Mouse (Mus musculus) midbrain, embryonic 10.5 days (tissue): ENCODE results near the gene St6galnac3. TPM values are rescaled to one million over a fixed set of nuclear protein-coding genes. Genes with fewer than 3 reads are reported as not detected.

ENCODE experiments used
- DNase-seq: peaks from one replicate; pipeline ENCODE4 v3.0.0-alpha.2; 2017; ENCODE audit warnings: low spot score
- H3K27ac ChIP-seq: fragments of 300-500 bp; sonication (generic); replicated peaks from 2 replicates; pipeline ENCODE4 v1.5.1; 2016; ENCODE audit warnings: mild to moderate bottlenecking
- H3K27me3 ChIP-seq: fragments of 300-500 bp; sonication (generic); 2 replicates; pipeline ENCODE4 v1.6.1; 2016; ENCODE audit warnings: low read depth, mild to moderate bottlenecking; ENCODE audit not compliant: poor library complexity, severe bottlenecking
- H3K36me3 ChIP-seq: fragments of 300-500 bp; sonication (generic); 2 replicates; pipeline ENCODE4 v1.6.1; 2016; ENCODE audit warnings: mild to moderate bottlenecking, moderate library complexity
- H3K4me1 ChIP-seq: fragments of 300-500 bp; sonication (generic); 2 replicates; pipeline ENCODE4 v1.6.1; 2016
- H3K4me3 ChIP-seq: fragments of 300-500 bp; sonication (generic); 2 replicates; pipeline ENCODE4 v1.5.1; 2016; ENCODE audit warnings: mild to moderate bottlenecking, moderate library complexity
- H3K9me3 ChIP-seq: fragments of 300-500 bp; sonication (generic); replicated peaks from 2 replicates; pipeline ENCODE4 v1.6.1; 2016; ENCODE audit warnings: mild to moderate bottlenecking
- WGBS: fragments of 180-500 bp; shearing (Covaris S2); methylation state at CpG from one replicate; pipeline ENCODE4 v1.1.7; 2016; 5-methylcytosine and 5-hydroxymethylcytosine counted together
- polyA plus RNA-seq: library from polyadenylated mRNA; unstranded; fragments of >200 nt; fragmentation: Nextera tagmentation; extraction: Ambion mirVana; gene quantifications from 2 replicates; pipeline ENCODE4 v1.2.1, GENCODE M21; 2016

St6galnac3 gene
- polyA plus RNA-seq, 1 experiment from 2014 or later: 33.6 TPM

DNA sequence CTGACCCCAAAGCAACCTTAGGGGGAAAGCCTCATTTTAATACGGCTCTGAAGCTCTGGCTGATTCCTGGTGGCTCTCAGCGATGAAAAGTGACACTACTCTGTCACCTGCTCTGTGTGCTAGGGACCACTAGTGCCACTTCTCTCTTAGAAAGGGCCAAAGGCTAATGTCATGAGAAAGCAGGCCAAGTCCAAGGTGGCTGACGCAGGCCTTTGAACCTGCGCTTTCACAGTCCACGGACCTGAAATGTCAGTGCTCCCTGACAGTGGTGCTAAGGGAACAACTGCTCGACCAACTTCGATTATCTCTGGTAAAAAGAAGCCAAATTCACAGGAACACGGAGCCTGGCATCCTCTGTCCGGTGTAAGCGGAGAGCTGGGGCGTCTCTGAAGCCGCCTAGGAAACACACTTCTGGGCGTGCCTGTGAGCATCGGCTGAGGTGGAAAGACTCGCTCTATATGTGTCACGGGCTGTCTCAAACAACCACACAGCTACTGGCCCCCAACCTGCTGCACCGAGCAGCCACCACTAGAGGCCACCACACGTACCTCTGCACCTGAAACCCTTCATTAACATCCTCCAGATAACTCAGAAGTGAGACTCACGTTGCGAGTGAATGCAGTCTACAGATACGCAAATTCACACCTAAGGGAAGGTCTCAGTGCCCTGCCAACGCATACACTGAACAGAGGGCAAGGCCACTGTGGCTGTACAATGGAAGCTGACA lies 66.8 kb downstream of the St6galnac3 start:
- Histone ChIP-seq H3K4me3 (no peak overlapping the region), H3K9me3 (no peaks in the 10 kb centered on the region), H3K36me3 (no peaks in the 10 kb centered on the region), H3K27ac (no peak overlapping the region), H3K27me3 (no peaks in the 10 kb centered on the region), H3K4me1 (peaks cover 37% of the 10 kb centered on the region)
- WGBS: 79% methylated on average over 22 of the region's 22 CpGs
- DNase-seq: peak; percentile 34

DNA sequence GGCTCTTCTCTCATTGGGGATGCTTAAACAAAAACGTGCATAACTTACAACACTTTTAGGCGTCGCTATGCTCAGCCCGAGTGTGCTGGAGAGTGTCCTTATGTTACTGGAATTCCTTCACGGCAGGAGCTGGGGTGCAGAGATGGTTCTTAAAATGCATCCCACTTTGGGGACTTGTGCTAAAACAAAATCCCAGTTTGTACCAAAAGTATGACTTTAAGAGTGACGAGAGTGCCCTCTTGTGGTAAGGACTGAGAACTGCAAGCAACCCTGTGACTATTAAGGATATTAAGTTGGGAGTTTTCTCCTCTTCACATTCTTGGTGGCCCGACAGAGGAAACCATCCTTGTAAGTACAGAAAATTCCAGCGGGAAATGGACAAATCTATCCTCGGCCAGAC lies 69.9 kb downstream of the St6galnac3 start:
- H3K4me1 ChIP-seq: peaks cover 44% of the 10 kb centered on the region
- no peak overlapping the region for H3K4me3 ChIP-seq
- peak; percentile 53 for DNase-seq
- no peaks in the 10 kb centered on the region for H3K36me3 ChIP-seq
- 31% methylated on average over 9 of the region's 9 CpGs for WGBS
- H3K9me3 ChIP-seq: no peaks in the 10 kb centered on the region
- no peak overlapping the region for H3K27ac ChIP-seq
- no peaks in the 10 kb centered on the region for H3K27me3 ChIP-seq

DNA sequence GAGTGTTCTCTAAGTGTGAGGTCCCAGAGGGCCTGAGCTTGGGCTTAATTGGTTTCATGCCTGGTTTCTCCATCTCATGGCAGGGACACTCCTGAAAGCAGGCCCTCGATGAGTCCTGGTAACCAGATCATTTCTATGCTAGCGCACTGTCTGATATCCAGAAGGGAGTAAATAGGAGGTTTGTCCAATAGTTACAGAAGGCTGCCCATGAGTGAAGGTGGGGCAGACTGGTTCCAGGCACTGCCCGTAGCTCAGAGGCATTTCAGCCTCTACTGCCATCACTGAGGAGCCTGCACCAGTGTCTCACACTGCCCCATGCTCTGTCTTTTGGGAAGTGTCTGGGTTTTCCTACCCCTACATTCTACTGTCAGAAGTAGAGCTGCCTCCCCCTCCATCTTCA lies 72.1 kb downstream of the St6galnac3 start:
- no peak for DNase-seq
- Histone ChIP-seq H3K4me1 (peaks cover 28% of the 10 kb centered on the region), H3K27ac (peak overlapping the region; percentile 28), H3K36me3 (no peaks in the 10 kb centered on the region), H3K27me3 (no peaks in the 10 kb centered on the region), H3K4me3 (no peak overlapping the region), H3K9me3 (no peaks in the 10 kb centered on the region)
- WGBS: 78% methylated on average over 3 of the region's 3 CpGs

DNA sequence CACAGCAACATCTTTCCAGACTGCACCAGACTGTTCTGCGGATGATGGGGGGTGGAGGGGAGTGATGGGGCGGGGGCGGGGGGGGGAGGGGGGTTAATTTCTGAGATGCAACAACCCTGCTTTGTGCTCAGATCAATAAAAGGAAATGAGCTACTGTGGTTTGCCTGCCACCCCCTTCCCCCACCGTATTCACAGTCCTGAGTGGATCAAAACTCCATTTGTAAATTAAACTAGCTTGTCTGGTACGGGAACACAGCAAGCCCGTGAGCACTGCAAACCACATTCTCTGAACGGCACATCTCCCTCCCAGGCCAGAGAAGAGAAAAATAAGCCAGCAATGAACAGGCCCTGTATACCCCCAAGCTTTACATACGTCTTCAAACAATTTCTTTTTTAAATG lies 76.3 kb downstream of the St6galnac3 start:
- H3K9me3 ChIP-seq: no peaks in the 10 kb centered on the region
- WGBS: 84% methylated on average over 8 of the region's 8 CpGs
- no peak for DNase-seq
- no peak overlapping the region for H3K27ac ChIP-seq
- no peaks in the 10 kb centered on the region for H3K36me3 ChIP-seq
- H3K4me1 ChIP-seq: peaks cover 24% of the 10 kb centered on the region
- no peak overlapping the region for H3K4me3 ChIP-seq
- no peaks in the 10 kb centered on the region for H3K27me3 ChIP-seq

DNA sequence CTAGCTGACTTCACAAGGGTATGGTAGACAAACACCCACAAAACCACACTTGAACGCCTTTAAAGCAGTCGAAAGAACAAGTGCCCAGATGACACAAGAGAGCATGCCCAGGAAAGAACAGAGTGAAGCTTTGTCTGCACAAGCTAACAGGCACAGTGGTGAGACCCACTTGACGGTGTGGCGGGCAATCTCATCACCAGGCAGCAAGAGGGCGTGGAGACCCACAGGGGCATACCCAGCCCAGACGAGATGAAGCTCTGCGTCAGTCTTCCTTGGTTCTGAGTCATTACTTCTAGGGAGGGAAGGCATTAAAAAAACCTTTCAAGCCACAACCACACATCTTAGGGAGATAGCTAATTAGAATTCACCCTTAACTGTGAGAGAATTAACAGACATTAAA lies 79.2 kb downstream of the St6galnac3 start:
- WGBS: 92% methylated on average over 7 of the region's 7 CpGs
- Histone ChIP-seq H3K9me3 (no peaks in the 10 kb centered on the region), H3K36me3 (no peaks in the 10 kb centered on the region), H3K4me1 (peaks cover 37% of the 10 kb centered on the region), H3K27me3 (no peaks in the 10 kb centered on the region), H3K27ac (no peak overlapping the region), H3K4me3 (no peak overlapping the region)
- no peak for DNase-seq

DNA sequence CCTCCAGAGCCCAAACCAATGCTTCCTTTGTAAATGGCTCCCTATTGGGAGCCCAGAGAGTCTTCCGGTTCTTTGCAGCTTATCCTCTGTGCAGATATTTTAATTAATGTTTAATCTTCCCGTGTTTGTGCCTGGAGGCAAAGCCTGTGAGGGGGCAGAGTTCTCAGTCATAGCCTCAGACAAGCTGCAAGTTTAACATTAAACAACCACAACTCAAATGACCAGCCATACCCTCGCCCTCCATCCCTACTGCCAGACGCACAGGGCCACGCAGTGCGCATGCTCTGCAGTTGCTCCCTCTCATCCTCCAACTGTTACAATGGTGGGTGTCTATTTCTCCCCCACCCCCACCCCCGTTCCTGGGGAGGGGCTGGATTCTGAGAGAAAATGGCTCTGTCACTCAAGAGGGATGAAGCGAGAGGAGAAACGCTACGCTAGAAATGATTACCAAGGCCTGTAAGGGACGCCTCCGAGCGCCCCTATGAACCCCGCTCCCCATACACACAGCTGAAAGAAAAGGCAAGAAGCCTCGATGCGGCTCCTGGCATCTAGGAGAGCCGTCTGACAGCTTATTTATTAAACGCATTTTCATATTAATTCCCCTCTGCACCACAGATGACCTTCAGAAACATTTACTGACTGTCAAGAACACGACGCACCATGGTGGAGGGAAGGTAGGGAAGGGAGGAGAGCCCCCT lies 81.0 kb downstream of the St6galnac3 start:
- Histone ChIP-seq H3K9me3 (no peaks in the 10 kb centered on the region), H3K4me3 (no peak overlapping the region), H3K4me1 (peaks cover 37% of the 10 kb centered on the region), H3K27ac (0 out of 2 replicates have a peak overlapping the region, but pooled peaks have one; percentile 23), H3K36me3 (no peaks in the 10 kb centered on the region), H3K27me3 (no peaks in the 10 kb centered on the region)
- DNase-seq: no peak
- 86% methylated on average over 20 of the region's 20 CpGs for WGBS

DNA sequence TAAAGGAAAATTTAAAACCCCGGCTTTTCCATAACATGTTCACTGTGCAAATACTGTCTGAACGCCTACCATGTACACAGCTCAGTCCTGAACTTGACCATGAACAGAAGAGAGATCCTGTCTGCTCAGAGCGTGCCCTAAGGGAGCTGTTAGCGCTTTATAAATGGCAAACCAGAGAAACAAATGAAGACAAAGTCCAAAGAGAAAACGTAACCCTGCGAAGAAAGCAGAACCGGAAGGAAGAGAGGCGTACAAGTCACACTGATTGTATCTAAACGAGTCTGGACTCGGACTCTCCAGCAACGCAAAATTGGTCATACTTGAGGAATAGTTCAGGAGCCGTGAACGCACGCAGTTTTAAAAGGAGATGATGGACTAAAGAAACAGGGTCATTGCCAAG lies 82.1 kb downstream of the St6galnac3 start:
- WGBS: 95% methylated on average over 14 of the region's 14 CpGs
- DNase-seq: no peak
- Histone ChIP-seq H3K4me1 (peaks cover 34% of the 10 kb centered on the region), H3K27ac (no peak overlapping the region), H3K9me3 (no peaks in the 10 kb centered on the region), H3K36me3 (no peaks in the 10 kb centered on the region), H3K4me3 (no peak overlapping the region), H3K27me3 (no peaks in the 10 kb centered on the region)

DNA sequence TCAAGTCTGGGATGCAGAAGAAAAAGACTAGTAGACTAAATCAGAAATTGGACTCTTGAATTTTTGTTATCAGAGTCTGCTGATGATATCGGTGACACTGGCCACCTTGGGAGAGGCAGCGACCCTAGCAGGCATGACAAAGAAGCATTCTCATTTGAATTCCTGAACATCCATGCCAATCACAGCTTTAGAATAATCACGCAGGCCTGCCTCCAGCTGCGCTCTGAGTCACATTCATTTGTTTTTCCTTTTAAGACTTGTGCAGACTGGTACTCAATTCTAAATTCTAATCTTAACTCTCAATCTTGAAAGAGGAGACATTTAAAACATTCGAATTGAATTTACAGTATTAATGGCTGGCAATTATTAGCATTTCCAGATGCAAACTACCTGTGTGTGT lies 83.2 kb downstream of the St6galnac3 start:
- 71% methylated on average over 5 of the region's 5 CpGs for WGBS
- Histone ChIP-seq H3K4me1 (peaks cover 34% of the 10 kb centered on the region), H3K4me3 (no peak overlapping the region), H3K36me3 (no peaks in the 10 kb centered on the region), H3K27ac (no peak overlapping the region), H3K27me3 (no peaks in the 10 kb centered on the region), H3K9me3 (no peaks in the 10 kb centered on the region)
- no peak for DNase-seq

DNA sequence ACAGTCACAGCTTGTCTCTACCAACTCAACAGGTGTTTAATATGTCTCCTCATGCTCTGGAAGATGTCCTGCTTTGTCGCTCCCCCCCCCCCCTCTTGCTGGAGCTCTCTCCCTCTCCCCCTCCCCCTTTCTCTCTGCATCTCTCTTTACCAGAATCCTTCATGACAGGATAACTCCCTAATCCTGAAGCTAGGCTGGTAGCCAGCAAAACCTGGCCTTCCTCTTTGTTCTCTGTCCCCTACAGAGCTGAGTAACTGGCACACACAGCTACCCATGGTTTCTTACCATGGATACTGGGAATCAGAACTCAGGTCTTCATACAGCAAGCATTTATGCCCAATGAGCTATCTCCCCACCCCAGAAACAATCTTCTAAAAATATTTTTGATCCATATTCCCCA lies 87.6 kb downstream of the St6galnac3 start:
- H3K4me3 ChIP-seq: no peak overlapping the region
- DNase-seq: no peak
- peaks cover 12% of the 10 kb centered on the region for H3K4me1 ChIP-seq
- WGBS: 80% methylated on average over 1 of the region's 1 CpGs
- H3K9me3 ChIP-seq: no peaks in the 10 kb centered on the region
- H3K27me3 ChIP-seq: no peaks in the 10 kb centered on the region
- no peak overlapping the region for H3K27ac ChIP-seq
- H3K36me3 ChIP-seq: no peaks in the 10 kb centered on the region

DNA sequence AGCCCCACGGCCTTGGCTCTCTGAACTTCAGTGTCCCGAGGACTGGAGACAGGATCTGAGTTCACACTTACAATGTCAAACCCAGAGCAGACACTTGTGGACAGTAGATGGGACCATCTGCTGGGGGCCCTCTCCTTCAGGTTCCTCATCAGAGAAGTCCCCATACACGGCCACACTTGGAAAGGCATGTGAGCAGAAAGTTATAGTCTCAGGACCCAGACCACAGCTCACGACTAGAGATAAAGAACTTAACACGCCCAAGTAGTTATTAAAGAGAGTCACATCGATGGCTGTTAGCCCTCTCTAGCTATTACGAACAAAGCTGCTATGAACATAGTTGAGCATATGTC lies 88.2 kb downstream of the St6galnac3 start:
- no peak overlapping the region for H3K27ac ChIP-seq
- no peaks in the 10 kb centered on the region for H3K27me3 ChIP-seq
- H3K4me3 ChIP-seq: no peak overlapping the region
- WGBS: 85% methylated on average over 7 of the region's 7 CpGs
- peaks cover 6% of the 10 kb centered on the region for H3K4me1 ChIP-seq
- no peak for DNase-seq
- no peaks in the 10 kb centered on the region for H3K36me3 ChIP-seq
- no peaks in the 10 kb centered on the region for H3K9me3 ChIP-seq

DNA sequence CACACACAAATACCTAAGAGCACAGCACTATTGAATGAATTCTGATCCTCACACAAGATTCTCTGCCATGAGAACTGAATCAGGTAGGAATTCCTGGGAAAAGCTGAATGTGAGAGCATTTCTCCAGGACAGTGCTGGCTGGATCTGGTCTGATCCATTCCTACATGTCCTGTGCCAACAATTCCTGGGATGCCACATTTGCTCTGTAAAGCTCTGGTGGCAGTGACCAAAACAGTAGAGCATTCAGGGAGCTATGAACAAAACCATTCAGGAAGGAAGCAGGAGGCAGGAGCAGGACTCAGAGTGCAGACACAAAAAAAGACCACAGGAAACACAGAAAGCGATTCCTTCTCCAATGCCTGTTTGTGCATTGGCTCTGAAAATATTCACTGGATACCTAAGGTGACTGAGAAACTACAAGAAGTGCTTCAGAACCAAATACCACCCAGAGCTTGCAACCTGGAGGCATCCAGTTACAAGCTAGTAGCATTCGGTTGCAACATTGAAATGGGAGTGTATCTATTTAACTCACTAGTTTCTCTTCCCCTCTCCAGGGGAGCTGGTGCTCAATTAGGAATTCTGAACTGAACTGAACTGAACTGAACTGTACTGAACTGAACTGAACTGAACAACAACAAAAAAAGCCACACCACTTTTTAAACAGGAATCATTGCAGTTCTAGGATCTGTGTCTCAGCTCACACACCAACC lies 88.7 kb downstream of the St6galnac3 start:
- no peak for DNase-seq
- no peak overlapping the region for H3K27ac ChIP-seq
- WGBS: 77% methylated on average over 2 of the region's 2 CpGs

DNA sequence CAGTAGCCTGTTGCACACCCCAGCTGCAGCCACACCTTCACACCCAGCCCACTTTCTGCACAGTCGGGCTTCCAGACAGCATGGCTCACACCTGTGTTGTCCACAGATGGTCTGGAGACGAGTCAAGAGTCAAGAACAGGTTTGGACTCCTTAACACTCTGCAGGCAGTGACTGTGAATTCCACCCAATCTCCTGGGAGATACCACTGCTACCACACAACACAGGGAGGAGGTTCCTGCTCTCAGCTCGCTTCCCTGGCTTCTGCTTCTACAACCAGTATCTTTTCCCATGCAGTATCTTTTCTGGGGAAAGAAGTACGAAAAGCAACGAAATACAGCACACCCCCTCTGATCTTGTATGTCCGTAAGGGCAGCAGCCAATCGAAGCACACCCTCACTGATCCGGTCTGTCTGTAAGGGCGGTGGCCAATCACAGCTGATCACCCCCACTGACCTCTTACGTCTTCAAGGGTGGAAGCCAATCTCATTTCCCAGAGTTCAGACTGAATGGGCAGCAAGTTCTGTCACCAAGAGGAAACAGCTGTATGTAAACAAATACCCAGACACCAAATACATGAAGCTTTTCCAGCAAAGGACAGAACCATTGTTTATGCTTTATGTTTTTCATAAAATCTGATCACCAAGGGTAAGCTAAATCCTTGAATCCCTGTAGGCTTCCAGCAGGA lies 92.8 kb downstream of the St6galnac3 start:
- 86% methylated on average over 10 of the region's 10 CpGs for WGBS
- H3K4me3 ChIP-seq: no peak overlapping the region

More for the DNA sequence above, 88.7 kb downstream of the St6galnac3 start:
- no peaks in the 10 kb centered on the region for H3K9me3 ChIP-seq
- H3K36me3 ChIP-seq: no peaks in the 10 kb centered on the region
- H3K4me3 ChIP-seq: no peak overlapping the region
- no peaks in the 10 kb centered on the region for H3K27me3 ChIP-seq
- peaks cover under 1% of the 10 kb centered on the region for H3K4me1 ChIP-seq

More for the DNA sequence above, 92.8 kb downstream of the St6galnac3 start:
- H3K36me3 ChIP-seq: no peaks in the 10 kb centered on the region
- no peak for DNase-seq
- peaks cover 4% of the 10 kb centered on the region; the same call in 1 of the 2 replicates for H3K4me1 ChIP-seq
- no peaks in the 10 kb centered on the region for H3K27me3 ChIP-seq
- H3K9me3 ChIP-seq: no peaks in the 10 kb centered on the region
- H3K27ac ChIP-seq: no peak overlapping the region
